Mouse (Mus musculus): Measurements from ENCODE around the gene Noxred1.
"Not testable (repeated sequence)": the region's sequence is repeated elsewhere in the genome, so short reads cannot be mapped to it uniquely, and the experiment has no call there.

The Noxred1 gene

DNA sequence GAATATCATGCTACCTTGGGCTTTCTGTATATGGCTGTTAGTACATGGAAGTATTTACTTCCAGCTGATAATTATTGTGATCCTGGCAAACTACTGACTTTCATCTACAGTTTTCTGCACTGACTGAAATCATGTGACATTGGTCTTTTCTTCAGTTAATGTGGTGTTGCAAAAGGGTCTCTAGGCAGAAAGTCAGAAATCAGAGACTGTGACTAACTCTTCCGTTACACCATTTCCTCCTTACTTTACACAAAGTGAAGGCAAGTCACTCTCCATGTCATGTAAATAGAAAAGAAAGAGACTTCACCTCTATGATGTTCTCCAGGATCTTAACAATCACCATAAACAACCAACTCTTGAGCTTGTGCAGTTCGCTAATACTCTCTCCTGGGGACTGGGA lies 8.9 kb downstream of the Noxred1 start:
- DNase-seq (ENCODE audit: low spot score in 2 of 2): no peak

DNA sequence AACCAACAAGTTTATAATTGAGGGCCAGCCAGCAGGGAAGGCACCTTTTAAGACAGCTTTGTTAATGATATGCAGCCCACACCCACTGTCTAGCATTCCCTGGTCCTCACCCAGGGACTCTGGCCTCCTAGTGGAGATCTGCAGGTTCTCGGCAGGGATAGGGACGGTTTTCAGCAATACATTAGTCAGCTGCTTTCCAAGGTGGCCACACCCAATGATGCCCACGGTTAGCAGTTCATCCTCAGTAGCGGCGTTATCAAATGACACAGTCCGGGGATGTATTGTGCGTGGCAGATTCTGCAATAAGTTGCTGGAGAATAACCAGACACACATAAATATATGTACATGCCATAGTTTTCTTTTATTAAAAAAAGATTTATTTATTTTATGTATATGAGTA lies 11.7 kb downstream of the Noxred1 start:
- no peak for DNase-seq (ENCODE audit: low spot score in 2 of 2)

DNA sequence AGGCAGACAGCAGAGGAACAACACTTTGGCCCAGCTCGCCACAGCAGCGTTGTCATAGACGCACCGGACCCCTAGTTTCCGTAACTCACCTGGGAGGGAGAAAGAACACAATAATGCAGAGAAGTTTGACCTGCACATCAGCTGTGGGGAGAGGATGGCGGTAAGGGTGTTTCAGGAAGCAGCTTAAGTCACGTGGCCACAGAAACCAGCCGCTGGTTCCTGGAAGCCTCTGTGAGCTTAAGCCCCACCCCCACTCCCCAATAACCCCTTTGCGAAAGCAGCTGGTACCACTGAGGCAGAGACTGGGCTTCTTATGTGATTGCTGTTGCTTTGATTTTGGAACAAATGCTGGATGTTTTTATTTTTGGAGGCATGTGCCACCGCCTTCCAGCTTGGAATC lies 13.6 kb downstream of the Noxred1 start:
- no peak for DNase-seq (ENCODE audit: low spot score in 2 of 2)

DNA sequence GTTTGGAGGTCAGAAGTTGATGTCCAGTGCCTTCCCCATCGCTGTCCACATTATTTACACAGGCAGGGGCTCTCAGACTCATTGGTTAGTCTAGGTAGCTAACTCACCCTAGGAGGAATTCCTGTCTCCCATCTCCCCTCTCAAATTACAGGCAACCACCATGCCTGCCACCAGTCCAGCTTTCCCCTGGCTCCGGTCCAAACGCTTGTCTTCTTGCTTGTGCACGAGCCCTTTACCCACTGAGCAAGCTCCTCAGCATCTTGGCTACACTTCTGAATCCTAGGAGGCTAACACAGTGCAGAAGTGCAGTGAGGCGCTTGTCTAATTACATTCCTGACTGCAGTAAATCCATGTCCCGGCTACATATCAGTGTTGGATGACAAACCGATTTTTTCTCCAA lies 19.2 kb downstream of the Noxred1 start:
- no peak for DNase-seq (ENCODE audit: low spot score in 2 of 2)

DNA sequence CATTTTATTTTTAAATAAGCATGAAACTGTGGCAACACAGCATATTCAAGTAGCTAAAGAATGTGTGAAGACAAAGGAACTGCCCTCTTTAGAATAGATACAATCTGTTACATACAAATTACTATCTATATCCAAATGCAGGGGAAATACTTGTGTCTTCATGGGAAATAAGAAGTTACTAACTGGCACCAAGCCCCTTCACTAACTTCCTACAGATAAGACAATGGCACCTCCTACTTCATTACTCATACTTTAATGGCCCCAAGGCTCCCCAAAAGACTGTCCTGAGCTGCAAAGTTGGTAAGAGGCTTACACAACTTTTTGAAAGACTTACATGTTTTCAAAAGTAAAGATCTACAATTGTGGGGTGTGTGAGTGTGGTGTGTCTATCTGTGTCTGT lies 20.9 kb downstream of the Noxred1 start:
- no peak for DNase-seq (ENCODE audit: low spot score in 2 of 2)

DNA sequence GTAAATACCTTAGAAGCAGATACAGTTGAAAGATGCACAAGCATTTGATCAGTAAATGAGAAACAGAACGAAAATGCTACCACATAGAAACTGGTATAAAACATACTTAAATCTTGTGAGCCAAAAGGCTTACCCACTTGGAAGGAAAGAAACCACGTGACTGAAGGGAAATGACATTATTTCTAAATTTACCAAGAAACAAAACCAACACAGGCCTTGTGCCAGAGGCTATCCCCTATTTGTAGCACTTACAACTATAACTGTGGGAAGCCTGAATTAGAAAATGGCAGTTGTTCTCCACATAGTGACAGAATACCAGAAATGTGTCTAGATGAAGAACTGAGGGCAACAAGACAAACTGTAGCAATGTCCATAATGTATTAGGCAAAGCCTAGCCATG lies 22.5 kb downstream of the Noxred1 start:
- DNase-seq (ENCODE audit: low spot score in 2 of 2): no peak

DNA sequence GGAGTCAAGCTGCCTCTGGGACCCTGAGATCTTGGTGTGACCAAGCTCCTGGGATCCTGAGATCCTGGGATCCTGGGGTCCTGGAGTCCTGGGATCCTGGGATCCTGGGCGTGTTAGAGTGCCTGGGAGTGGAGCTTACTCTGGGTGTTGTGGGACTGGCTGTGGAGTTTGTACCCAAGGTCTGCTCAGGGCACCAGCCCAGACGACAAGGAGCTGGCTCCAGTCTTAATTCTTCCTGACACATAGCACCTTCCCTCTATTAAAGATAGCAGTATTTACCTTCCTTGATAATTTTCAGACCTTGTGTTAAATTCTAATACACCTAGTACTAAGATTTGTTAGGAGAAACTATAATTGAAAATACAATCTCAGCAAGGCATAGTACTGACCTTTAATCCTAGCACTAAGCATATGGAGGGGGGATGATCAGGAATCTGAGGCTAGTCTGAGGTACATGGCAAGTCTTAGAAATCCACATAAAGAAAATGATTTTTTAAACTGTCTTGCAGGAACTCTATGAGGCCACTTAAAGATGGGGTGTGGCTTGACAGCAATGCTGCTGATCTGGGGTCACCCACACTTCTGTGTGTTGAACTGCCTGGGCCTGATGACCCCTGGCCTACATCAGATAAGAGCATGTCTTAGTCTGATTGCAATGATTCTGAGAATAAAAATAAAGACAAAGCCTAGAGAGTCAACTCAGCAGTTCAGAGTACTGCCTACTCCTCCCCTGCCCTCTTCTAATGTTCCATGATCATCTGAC lies 25.5 kb downstream of the Noxred1 start:
- no peak for DNase-seq (ENCODE audit: low spot score in 2 of 2)

DNA sequence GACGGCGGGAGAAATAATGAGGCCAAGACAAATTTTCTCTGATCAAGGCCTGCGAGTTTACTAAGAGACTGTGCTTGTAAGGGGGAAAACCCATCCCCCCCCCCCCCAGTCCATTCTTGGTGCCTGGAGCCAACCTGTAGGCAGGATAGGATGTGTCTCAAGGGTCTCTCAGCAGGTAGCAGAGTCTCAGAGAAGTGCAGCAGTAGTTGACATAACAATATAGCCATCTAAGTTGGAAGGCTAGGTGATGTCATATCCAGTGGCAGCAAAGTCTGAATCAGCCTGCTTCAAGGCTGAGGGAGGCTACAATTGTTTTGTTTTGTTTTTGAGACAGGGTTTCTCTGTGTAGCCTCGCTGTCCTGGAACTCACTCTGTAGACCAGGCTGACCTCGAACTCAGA lies 32.7 kb downstream of the Noxred1 start:
- not testable (repeated sequence) for DNase-seq (ENCODE audit: low spot score in 2 of 2)

DNA sequence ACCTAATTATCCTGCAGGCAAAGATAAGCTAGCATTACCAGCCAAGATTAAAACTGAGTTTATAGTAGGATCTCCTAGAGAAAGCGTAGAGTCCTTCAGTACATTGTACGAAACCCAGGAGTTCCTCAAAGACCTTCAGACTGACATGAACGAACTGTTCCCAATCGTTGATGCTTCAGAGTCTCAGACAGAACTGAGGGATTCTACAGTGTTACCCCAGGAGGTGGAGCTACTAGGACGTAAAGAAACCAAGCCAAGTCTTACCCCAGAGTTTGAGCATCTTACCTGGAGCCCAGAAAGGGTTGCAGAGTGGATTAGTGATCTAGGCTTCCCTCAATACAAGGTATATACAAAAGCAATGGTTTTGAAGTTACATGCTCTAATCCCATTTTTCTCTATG lies 36.8 kb downstream of the Noxred1 start:
- no peak for DNase-seq (ENCODE audit: low spot score in 2 of 2)

DNA sequence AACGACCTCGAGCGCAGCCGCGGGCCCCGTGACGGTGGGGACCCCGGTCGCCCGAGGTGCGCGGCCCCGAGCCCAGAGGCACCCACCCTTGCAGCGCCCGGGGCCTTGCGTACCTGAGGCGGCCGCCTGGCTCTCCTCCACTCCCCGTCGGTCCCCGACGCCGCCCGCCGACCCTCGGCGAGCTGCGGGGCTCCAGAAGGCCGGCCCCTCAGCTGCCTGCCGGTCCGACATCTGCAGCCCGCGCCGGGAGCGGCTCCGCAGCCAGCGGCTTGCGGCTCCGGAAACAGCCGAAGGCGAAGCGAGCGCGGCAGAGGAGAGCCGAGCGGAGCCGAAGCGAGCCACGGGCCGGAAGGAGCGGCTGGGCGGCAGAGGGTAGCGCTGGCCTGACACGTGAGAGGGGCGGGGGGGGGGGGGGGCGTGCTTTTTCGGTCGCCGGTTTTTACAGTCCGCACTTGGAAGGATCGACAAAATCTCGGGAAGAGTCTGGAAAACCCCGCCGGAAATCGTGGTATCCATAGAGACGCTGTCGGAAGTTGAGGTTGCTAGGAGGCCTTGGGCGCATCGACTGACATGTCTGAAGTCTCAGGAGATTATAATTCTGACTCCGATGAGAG lies 38.5 kb downstream of the Noxred1 start, which contains the start of gene Tmed8:
Gene Tmed8, minus strand, starts transcription at position 482 of the 614 bp plus-strand sequence.
- DNase-seq (ENCODE audit: low spot score in 2 of 2): peak; percentile 71 to 76

DNA sequence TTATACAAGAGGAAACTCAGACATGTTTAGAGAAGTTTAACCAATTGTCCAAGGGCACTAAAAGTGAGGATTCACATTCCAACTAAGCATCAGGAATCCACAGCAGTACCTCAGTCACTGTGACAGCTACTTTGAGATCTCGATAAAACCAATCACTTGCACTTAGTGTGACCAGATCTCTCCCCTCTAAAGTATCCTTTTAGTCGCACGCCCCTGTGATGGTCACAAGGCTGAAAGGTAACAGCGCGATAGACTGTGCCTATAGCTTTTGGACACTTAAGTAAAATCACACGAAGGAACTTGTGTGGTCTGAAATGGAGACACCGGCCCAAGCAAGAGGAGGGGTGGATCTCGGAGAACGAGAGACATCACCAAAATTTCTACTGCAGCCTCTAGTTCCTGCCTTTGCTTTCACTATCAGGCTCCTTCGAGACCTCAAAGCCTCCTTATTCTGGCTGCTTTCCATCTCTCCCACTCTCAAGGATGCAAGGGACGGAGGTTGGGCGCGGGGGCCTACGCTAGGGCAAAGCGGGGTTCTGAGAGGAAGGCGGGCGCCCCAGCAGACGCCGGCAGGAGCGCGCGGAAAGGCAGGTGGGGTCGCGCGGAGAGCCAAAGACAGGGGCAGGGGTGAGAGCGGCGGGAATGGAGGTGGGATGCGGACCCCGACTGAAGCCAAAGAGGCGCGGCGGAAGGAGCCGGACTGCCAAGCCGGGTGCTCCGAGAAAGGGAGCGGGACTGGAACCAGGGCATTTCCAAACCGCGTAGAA lies 39.1 kb downstream of the Noxred1 start, which contains the start of gene Samd15:
Gene Samd15, plus strand, starts transcription at position 518 of the 767 bp plus-strand sequence.
- DNase-seq (ENCODE audit: low spot score in 2 of 2): peak in 1 of 2 experiments; percentile 22

DNA sequence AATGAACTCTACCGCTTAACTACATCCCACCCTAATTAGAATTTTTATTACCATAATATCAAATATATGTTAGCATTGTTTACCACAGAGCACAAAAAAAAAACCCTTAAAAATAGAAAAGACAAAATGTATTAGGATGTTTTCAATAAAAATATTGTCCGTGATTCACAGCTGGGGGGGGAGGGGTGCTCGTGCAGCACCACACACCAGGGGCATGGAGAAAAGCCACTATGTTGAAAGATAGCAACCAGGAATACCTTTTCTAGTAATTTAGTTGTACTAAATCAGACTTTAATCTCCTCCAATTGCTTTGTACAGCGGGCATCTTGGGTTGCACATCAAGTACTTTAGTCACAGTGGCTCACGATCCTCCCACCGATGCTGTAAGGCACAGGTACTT lies 39.7 kb downstream of the Noxred1 start:
- no peak for DNase-seq (ENCODE audit: low spot score in 2 of 2)

DNA sequence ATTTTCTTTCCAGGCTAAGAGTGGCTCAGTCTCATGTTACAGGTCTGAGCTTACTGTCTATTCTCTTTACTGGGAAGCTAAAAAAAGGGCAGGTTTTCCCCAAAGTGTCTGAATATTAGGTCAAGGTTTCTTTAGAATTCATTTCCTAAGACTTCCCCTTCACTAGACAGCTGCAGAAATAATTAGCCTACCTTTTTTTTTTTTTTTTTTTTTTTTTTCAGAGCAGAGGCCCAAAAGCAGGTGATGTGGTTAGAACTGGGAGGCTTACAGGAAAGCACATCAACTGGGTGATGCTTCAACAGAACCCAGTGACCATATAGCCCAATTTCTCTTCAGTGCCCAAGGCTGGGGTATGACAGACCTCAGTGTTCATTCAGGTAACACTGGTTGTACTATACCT lies 42.2 kb downstream of the Noxred1 start:
- DNase-seq (ENCODE audit: low spot score in 2 of 2): no peak

DNA sequence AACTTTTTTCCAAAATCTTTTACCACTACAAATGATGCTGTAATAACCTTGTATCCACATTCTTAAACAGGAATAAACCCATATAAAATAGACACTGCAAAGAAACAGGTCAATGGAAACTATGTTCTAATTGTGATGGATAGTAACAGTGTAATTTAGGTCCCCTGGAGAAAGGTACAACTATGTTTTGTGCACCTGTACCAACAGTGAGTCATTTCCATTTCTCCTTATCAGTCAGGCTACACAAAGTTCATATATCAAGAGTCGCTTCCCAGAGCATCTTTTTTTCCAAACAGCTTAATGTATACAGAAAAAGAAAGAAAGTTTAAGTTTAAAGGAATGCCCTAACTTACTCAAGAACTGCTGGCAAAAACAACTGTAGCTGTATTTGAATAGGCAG lies 43.5 kb downstream of the Noxred1 start:
- DNase-seq (ENCODE audit: low spot score in 2 of 2): no peak

DNA sequence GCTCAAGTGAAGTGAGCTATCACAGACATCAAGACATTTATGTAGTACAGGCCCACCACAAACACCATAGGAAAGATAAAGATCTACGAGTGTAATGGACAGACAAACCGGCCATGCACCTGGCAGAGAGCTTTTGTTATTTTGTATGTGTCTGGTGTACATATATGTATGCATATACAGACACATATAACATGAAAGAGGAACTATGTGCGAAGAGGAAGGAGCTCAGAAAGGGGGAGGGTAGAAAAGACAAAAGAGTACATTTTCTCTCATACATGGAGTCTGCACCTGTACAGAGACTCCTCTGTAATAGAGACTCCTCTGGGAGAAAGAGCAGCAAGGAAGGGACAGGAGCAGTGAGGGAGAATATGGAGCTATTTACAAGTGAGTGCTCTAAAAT lies 45.5 kb downstream of the Noxred1 start:
- DNase-seq (ENCODE audit: low spot score in 2 of 2): no peak

DNA sequence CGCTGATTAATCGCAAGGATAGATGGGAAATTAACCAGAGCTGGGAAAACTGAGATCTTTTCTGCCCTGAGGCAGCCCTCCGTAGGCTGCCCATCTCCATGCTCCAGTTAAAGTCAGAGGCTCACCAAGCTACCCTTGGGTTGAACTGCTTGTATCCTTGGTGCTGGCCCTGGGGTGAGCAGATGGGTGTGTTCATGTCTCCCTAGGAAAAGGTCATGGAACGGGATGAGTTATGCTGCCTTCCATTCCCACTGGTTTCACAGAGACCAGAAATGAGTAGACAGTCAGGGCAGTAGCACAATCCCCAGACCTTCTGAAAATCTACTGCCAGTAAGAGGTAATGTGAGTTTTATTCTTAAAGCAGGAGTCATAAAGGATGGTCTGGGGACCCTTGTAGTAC lies 60.9 kb downstream of the Noxred1 start:
- DNase-seq (ENCODE audit: low spot score in 2 of 2): no peak

DNA sequence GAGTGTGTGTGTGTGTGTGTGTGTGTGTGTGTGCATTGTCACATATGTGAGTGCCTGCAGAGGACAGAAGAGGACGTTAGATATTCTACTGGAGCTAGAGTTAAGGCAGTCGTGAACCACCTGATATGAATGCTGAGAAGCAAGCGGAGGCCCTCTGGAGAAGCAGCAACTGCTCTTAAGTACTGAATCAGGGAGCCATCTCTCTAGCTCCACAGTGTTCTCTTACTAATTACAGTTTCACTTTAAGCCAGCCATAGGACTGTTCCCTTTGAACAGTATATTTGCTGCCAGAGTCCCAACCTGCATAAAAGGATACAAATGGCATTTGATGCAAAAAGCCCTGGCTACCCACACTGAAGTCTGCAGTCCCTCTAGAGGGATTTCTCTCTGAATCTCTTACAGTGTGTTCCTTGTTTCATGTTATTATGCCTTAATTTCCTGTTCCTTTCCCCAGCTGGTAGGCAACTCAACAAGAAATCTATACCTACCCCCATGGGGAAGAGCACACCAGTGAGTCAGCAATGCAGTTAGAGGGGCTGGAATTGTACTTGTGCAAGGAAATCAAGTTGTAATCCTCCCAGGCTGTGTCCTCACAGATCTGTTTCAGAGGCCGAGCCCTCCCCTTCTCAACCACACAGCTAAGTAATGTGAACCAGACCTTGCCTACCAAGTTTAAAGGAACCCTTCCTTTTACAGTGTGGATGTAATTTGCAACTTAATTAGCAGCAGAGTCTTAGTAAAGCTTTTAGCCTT lies 63.2 kb downstream of the Noxred1 start:
- no peak for DNase-seq (ENCODE audit: low spot score in 2 of 2)

Measured in urinary bladder, postnatal 4 days (tissue).